Mouse (Mus musculus) liver, embryonic 16.5 days (tissue): ENCODE data around the gene Prkca. TPM values are rescaled to one million over a fixed set of nuclear protein-coding genes. Genes with fewer than 3 reads are reported as not detected.

Experiments used
- ATAC-seq: fragments of 200-750 bp; cut with Nextera tagmentation; 2 replicates; pipeline ENCODE4 v1.8.0; 2017; ENCODE audit warnings: low read depth, mild to moderate bottlenecking, moderate number of reproducible peaks, moderate library complexity
- H3K27ac ChIP-seq: fragments of 300-500 bp; sonication (generic); 2 replicates; pipeline ENCODE4 v1.5.1; 2014; ENCODE audit warnings: mild to moderate bottlenecking, low read length
- H3K27me3 ChIP-seq: fragments of 300-500 bp; sonication (generic); 2 replicates; pipeline ENCODE4 v1.6.1; 2014; ENCODE audit warnings: low read depth, low read length, mixed read lengths; ENCODE audit not compliant: control insufficient read depth, insufficient read depth
- H3K36me3 ChIP-seq: fragments of 300-500 bp; sonication (generic); 2 replicates; pipeline ENCODE4 v1.6.1; 2014; ENCODE audit warnings: mild to moderate bottlenecking; ENCODE audit not compliant: control insufficient read depth, insufficient read depth
- H3K4me1 ChIP-seq: fragments of 300-500 bp; sonication (generic); 2 replicates; pipeline ENCODE4 v1.6.1; 2014; ENCODE audit warnings: low read depth, low read length, mixed read lengths; ENCODE audit not compliant: control insufficient read depth
- H3K4me2 ChIP-seq: fragments of 300-500 bp; sonication (generic); 2 replicates; pipeline ENCODE4 v1.6.1; 2014; ENCODE audit warnings: low read depth, low read length, mixed read lengths
- H3K4me3 ChIP-seq: fragments of 300-500 bp; sonication (generic); 2 replicates; pipeline ENCODE4 v1.5.1; 2014; ENCODE audit warnings: low read depth, mild to moderate bottlenecking, low read length
- H3K9ac ChIP-seq: fragments of 300-500 bp; sonication (generic); 2 replicates; pipeline ENCODE4 v1.6.1; 2014; ENCODE audit warnings: low read depth, low read length
- H3K9me3 ChIP-seq: fragments of 300-500 bp; sonication (generic); replicated peaks from 2 replicates; pipeline ENCODE4 v1.6.1; 2016; ENCODE audit warnings: low read length; ENCODE audit not compliant: control insufficient read depth
- WGBS: fragments of 180-500 bp; shearing (Covaris S2); extraction: QIAGEN DNeasy Blood & Tissue Kit; methylation state at CpG from one replicate; pipeline ENCODE4 v1.1.7; 2014; ENCODE audit not compliant: insufficient replicate concordance; 5-methylcytosine and 5-hydroxymethylcytosine counted together
- polyA plus RNA-seq: library from polyadenylated mRNA; unstranded; fragments of >200 nt; fragmentation: Nextera tagmentation; extraction: Ambion mirVana; gene quantifications from 2 replicates; pipeline ENCODE4 v1.2.1, GENCODE M21; 2015

Gene Prkca
- polyA plus RNA-seq, 1 experiment from 2014 or later, result 3.4 TPM

- Histone ChIP-seq H3K4me1 (no peaks in the 10 kb centered on the region), H3K4me2 (no peak overlapping the region), H3K36me3 (no peaks in the 10 kb centered on the region), H3K27ac (no peak overlapping the region), H3K27me3 (no peaks in the 10 kb centered on the region), H3K9me3 (no peaks in the 10 kb centered on the region), H3K9ac (no peak overlapping the region), H3K4me3 (no peak overlapping the region)
- no peak for ATAC-seq
- WGBS, result 23% methylated on average over 3 of the region's 3 CpGs
Observed at GRCm38 (mm10) chr11:107929712-107930111, 414.0 kb downstream of the Prkca start.

GRCm38 (mm10) chr11:107919852-107920508, 423.7 kb downstream of the Prkca start:
- Histone ChIP-seq H3K4me1 (no peaks in the 10 kb centered on the region), H3K27ac (no peak overlapping the region), H3K36me3 (no peaks in the 10 kb centered on the region), H3K27me3 (peaks cover 8% of the 10 kb centered on the region), H3K4me3 (no peak overlapping the region), H3K4me2 (no peak overlapping the region), H3K9ac (no peak overlapping the region), H3K9me3 (no peaks in the 10 kb centered on the region)
- ATAC-seq, result no peak
- 36% methylated on average over 16 of the region's 16 CpGs for WGBS

- ATAC-seq, result no peak
- peaks cover 15% of the 10 kb centered on the region for H3K27me3 ChIP-seq
- H3K9ac ChIP-seq, result no peak overlapping the region
- H3K4me3 ChIP-seq, result no peak overlapping the region
- H3K27ac ChIP-seq, result no peak overlapping the region
- H3K9me3 ChIP-seq, result no peaks in the 10 kb centered on the region
- no peaks in the 10 kb centered on the region for H3K36me3 ChIP-seq
- 56% methylated on average over 9 of the region's 9 CpGs for WGBS
- H3K4me1 ChIP-seq, result no peaks in the 10 kb centered on the region
- H3K4me2 ChIP-seq, result no peak overlapping the region
Observed at GRCm38 (mm10) chr11:107917721-107918235, 425.9 kb downstream of the Prkca start.

- peaks cover 15% of the 10 kb centered on the region for H3K27me3 ChIP-seq
- no peak within 1 kb of the TSS for H3K27ac ChIP-seq
- no peak within 1 kb of the TSS for H3K4me3 ChIP-seq
- WGBS, result 7% methylated on average over 36 of the region's 36 CpGs
- peak within 1 kb of the TSS; percentile 34; the same call in 1 of the 2 replicates for H3K4me2 ChIP-seq
- no peaks in the 10 kb centered on the region for H3K36me3 ChIP-seq
- no peak within 1 kb of the TSS for H3K9ac ChIP-seq
- no peak for ATAC-seq
- H3K4me1 ChIP-seq, result no peaks in the 10 kb centered on the region
- H3K9me3 ChIP-seq, result no peaks in the 10 kb centered on the region
Observed at GRCm38 (mm10) chr11:107914634-107915226, 429.0 kb downstream of the Prkca start, which contains the start of gene Cacng5. TSS of gene Cacng5 (minus strand) at chr11:107915055.

GRCm38 (mm10) chr11:107913317-107913716, 430.4 kb downstream of the Prkca start:
- peaks cover 15% of the 10 kb centered on the region for H3K27me3 ChIP-seq
- no peak overlapping the region for H3K9ac ChIP-seq
- H3K4me2 ChIP-seq, result no peak overlapping the region
- H3K36me3 ChIP-seq, result no peaks in the 10 kb centered on the region
- H3K27ac ChIP-seq, result no peak overlapping the region
- no peaks in the 10 kb centered on the region for H3K4me1 ChIP-seq
- no peaks in the 10 kb centered on the region for H3K9me3 ChIP-seq
- no peak overlapping the region for H3K4me3 ChIP-seq
- WGBS, result 45% methylated on average over 3 of the region's 3 CpGs
- no peak for ATAC-seq

GRCm38 (mm10) chr11:107905364-107905763, 438.4 kb downstream of the Prkca start:
- WGBS, result 57% methylated on average over 9 of the region's 9 CpGs
- H3K36me3 ChIP-seq, result no peaks in the 10 kb centered on the region

GRCm38 (mm10) chr11:107903966-107904605, 439.6 kb downstream of the Prkca start:
- ATAC-seq, result no peak
- no peak overlapping the region for H3K27ac ChIP-seq
- 15% methylated on average over 4 of the region's 4 CpGs for WGBS
- no peaks in the 10 kb centered on the region for H3K27me3 ChIP-seq
- H3K9me3 ChIP-seq, result no peaks in the 10 kb centered on the region
- no peak overlapping the region for H3K9ac ChIP-seq
- H3K36me3 ChIP-seq, result no peaks in the 10 kb centered on the region
- H3K4me2 ChIP-seq, result no peak overlapping the region
- H3K4me3 ChIP-seq, result no peak overlapping the region
- no peaks in the 10 kb centered on the region for H3K4me1 ChIP-seq

More at GRCm38 (mm10) chr11:107905364-107905763, 438.4 kb downstream of the Prkca start:
- H3K4me3 ChIP-seq, result no peak overlapping the region
- no peaks in the 10 kb centered on the region for H3K27me3 ChIP-seq
- H3K9me3 ChIP-seq, result no peaks in the 10 kb centered on the region
- ATAC-seq, result no peak
- H3K4me2 ChIP-seq, result no peak overlapping the region
- H3K4me1 ChIP-seq, result no peaks in the 10 kb centered on the region
- no peak overlapping the region for H3K27ac ChIP-seq
- H3K9ac ChIP-seq, result no peak overlapping the region

- H3K4me3 ChIP-seq, result no peak overlapping the region
- H3K27me3 ChIP-seq, result no peaks in the 10 kb centered on the region
- H3K4me1 ChIP-seq, result no peaks in the 10 kb centered on the region
- no peaks in the 10 kb centered on the region for H3K36me3 ChIP-seq
- H3K4me2 ChIP-seq, result no peak overlapping the region
- no peak overlapping the region for H3K27ac ChIP-seq
- WGBS, result 33% methylated on average over 4 of the region's 4 CpGs
- ATAC-seq, result no peak
- no peaks in the 10 kb centered on the region for H3K9me3 ChIP-seq
- H3K9ac ChIP-seq, result no peak overlapping the region
Observed at GRCm38 (mm10) chr11:107900470-107900869, 443.3 kb downstream of the Prkca start.

GRCm38 (mm10) chr11:107898698-107899097, 445.0 kb downstream of the Prkca start:
- Histone ChIP-seq H3K36me3 (no peaks in the 10 kb centered on the region), H3K4me3 (no peak overlapping the region), H3K9ac (no peak overlapping the region), H3K27me3 (no peaks in the 10 kb centered on the region), H3K4me2 (no peak overlapping the region), H3K4me1 (no peaks in the 10 kb centered on the region), H3K9me3 (no peaks in the 10 kb centered on the region), H3K27ac (no peak overlapping the region)
- ATAC-seq, result no peak
- WGBS, result 40% methylated on average over 2 of the region's 2 CpGs
